Mouse (Mus musculus): ENCODE measurements at regions not wholly inside any gene's neighbourhood (a gene's known extent, or its start where the extent isn't known, plus 50 kb on each side); places are given as distances from the start of the nearest gene placed in this dataset.
A peak's percentile ranks its signal among the peaks of the same experiment; 100 is the strongest.
"Not testable (repeated sequence)": the region's sequence is repeated elsewhere in the genome, so short reads cannot be mapped to it uniquely, and the experiment has no call there.

DNA sequence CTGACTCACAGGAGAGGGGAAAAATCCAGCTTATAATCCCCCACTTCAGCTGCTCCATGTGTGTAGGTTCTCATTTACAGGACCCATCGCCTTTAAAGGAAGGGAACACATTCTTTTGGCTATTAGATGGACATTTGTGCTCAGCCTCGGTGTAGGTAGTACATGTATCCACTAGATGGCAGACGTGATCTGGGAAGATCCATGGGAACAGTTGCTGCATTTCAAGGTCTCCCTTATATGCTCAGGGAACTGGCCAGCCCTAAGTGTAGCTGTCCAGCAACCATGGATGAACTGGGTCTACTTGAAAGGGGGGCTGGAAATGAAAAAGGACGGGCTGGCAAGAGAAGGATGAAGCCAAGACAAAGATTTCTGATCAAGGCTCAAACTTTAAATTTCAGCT, 124.0 kb downstream of the Akain1 start:
- DNase-seq: peak; percentile 30

DNA sequence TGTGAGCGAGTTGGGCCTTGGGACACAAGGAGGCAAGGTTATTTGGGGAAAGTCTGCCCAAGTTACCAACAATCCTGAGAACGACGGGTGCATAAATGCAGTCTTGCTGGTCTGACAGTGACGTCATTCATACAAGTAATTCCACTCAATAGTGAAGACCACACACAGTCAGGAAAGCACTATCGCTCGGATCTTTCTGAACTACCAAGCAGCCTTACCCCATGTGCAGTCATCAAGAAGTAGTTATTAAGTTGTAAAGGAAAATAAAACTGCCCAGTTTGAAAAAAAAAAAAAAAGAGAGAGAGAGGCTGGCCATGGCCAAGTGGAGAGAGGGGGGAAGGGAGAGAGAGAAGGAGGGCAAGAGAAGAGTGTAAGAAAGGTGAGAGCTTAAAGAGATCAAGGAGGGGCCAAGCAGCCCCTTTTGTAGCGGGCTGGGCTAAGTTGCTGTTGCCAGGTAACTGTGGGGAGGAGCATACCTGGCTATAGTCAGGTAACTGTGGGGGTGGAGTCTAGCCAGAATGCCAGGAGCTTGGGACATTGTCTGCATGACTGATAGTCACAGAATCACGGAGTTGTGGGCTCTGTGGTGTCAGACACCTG, 132.0 kb downstream of the Akain1 start:
- DNase-seq: not testable (repeated sequence)

GRCm38 (mm10) chr17:69590553-69590952, 151.4 kb downstream of the Akain1 start:
- no peak for DNase-seq

GRCm38 (mm10) chr17:69597773-69598295, 158.7 kb downstream of the Akain1 start:
- no peak for DNase-seq

DNA sequence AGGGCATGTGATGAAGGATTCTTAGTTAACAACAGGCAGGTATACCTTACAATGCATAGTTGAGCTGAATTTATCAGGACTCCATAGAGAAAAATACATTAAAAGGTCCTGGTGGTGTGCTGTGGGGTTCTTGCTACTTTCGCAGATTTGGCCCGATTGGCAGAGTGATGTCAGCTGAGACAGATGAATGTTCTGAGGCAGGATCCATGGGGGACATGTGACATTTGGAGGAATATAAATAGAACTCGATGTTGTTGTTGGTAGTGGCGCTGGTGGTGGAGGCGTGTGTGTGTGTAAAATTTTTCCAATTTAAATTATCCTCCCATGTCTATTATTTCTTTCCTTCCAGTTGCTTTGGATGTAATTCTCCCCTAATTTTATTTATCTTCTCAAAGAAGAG, 159.3 kb downstream of the Akain1 start:
- DNase-seq: no peak

GRCm38 (mm10) chr17:69603596-69603995, 164.5 kb downstream of the Akain1 start:
- no peak for DNase-seq

DNA sequence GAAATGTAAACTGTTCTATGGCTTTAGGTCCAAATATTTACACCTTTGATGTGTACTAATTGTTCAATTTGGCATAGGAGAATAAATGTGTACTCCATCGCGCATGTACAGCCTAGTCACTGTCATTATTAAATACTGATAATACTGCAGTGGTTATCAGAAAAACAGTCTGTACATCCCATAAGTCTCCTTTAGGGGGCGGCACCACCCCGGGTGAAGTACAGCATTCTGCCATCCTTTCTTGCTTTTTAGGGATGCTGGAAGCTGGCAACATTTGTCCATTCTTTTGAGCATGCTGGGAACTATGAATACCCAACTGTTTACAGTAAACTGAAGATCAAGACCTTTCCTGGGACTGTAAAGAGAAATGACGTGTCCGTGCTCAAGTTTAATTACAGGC, 165.6 kb downstream of the Akain1 start:
- no peak for DNase-seq

DNA sequence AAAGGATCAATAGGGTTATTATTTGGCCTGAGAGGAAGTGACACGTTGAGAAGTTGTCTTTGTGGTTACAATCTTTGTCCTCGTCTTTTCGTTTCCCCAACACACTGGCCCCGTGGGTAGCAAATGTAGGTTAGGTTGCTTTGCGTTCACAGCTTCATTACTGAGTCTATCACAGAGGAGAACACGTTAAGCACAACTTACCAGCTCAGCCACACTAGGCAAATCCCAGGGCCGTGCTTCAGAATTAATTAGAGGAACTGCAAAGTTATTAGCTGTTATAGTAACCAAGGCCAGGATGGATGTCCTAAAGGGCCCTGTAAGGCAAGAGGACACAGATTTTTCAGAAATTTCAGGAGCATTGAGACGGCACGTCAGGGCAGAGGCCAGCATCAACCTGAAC, 166.3 kb downstream of the Akain1 start:
- no peak for DNase-seq

GRCm38 (mm10) chr17:69631411-69631810, 192.3 kb downstream of the Akain1 start:
- DNase-seq: no peak

GRCm38 (mm10) chr17:69650496-69650895, 211.4 kb downstream of the Akain1 start:
- DNase-seq: not testable (repeated sequence)

DNA sequence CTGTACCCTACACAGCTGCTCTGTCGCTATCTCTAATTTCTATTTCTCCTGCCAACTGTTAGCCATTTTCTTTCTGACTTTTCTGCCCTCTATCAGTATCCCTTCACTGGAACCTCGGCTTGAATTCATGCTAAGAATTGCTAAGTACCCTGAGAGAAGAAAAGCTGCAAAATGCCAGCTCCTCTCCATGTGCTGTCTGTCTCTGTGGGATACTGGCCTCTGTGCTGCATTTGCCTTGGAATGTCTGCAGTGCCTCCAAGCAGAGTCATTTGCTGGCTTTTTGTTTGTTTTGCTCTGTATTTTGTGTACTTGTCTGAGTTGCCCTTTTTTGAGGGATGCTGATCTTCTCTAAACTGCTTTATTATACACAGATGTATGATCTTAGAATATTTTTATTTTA, 215.5 kb downstream of the Akain1 start:
- no peak for DNase-seq

- DNase-seq: no peak
Measured at GRCm38 (mm10) chr17:69672530-69672929, 233.4 kb downstream of the Akain1 start.

GRCm38 (mm10) chr17:69683091-69683490, 244.0 kb downstream of the Akain1 start:
- no peak for DNase-seq

DNA sequence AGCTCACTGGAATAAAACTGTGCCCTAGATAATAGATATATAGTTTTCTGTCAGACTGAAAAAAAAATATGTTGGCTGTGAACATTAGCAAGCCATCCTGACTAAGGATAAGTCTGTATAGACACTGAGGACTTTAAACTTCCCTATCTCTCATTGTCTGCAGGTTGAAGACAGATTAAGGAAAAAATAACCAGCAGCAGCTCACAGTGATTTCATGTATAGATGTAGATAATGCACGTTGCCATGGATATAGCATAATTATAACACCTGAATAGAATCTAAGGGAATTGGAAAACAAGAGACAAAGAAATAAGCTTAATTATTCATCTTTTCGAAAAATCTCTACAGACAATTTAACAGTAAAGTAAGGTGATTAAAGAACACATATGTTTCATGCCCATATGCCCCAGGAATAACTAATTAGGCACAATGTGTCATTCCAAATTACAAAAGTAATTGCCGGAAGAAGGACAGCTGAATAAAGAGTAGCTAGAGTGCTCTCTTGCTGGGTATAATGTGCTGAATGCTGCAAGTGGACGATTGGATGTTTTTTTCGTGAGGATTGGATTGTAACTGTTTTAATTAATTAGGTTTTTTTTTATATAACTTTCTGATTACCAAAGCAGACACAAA, 246.6 kb downstream of the Akain1 start:
- no peak for DNase-seq

DNA sequence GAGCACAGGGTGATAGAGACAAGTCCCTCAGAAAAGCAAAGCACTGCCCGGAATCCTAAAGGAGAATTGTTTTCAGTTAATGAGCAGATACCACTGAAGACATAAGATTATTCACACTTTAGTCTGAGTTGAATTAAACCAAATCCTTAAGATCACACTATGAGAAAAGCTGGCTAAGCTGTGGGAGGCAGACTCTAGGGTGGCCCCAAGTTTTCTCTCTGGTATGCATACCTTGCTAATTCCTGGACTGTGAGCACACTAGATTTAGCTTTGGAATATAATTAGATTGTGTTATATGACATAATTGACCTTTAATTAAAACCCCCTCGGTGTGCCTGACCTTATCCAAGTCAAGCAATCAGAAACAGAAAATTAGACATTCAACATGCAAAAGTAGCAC, 247.3 kb downstream of the Akain1 start:
- no peak for DNase-seq

DNA sequence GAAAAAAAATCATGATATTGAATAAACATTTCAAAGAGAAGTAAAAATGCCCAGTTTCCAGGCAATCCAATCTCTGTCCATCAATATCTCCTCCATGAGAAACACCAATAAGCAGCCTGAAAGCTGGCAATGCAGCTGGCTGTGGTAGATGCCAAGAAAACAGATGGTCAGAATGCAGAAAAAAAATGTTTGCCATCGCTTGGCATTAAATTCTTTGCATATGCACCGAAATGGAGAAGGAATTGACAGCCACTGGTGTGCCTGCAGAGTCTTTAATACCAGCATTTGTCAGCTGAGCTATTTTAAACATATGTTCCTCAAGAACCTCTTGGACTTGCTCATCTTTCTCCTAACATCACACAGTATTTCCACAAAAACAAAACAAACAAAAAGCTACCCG, 256.2 kb downstream of the Akain1 start:
- no peak for DNase-seq

DNA sequence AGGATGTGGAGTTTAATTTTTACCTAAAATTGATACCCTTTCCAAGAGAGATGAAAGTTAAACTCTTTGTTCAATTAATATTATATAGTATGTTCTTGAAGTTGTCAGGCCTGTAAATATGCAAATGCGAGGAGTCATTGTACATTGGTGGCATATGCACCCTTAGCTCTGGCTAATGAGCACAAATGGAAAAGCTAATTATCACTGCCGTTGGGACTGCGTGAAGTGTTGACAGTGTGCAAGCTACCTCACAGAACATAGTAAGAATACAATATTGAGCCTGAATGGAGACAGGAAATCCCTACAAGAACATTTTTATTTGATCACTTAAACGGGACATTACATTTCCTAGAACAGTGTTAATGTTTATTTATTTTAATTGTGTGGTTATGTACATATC, 241.5 kb upstream of the Dlgap1 start:
- DNase-seq: no peak

DNA sequence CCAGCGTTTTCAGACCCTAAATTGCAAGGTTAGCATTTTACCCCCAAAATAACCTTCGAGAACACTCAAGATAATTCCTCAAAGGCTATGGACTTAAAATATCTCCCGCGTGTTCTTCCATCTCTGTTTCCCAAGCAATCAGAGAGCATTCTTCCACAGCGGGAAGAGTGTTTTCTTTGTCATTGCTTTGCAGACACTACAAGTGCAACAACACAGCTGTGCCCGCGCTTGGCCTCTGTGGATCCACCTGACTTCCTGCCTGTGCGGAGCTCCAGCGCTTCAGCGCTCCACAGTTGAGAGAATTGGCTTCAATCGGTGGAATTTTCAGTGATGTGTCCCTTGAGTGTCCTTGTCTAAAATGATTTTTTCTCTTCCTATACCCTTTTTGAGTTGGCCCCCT, 235.9 kb upstream of the Dlgap1 start:
- no peak for DNase-seq

- DNase-seq: no peak
Measured at GRCm38 (mm10) chr17:69736379-69737096, 232.3 kb upstream of the Dlgap1 start.

DNA sequence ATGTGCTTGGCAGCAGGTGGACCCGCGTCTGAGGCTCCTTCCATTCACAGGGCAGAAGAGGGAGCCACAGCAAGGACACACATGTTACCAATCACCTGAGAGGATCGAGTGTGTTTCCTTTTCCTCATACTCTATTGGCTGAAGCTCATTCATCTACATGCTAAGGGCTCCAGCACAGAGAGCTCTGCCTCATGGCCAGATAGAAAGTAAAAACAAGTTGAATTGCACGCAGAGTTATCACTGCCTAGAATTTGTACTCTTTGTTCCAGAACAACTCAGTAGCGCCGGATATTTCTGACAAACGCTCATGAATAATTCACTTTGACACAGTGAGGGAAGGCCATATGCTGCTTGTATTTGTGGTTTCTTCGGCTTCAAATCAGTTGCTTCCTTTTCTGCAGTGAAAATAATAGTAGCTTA, 199.9 kb upstream of the Dlgap1 start:
- no peak for DNase-seq

DNA sequence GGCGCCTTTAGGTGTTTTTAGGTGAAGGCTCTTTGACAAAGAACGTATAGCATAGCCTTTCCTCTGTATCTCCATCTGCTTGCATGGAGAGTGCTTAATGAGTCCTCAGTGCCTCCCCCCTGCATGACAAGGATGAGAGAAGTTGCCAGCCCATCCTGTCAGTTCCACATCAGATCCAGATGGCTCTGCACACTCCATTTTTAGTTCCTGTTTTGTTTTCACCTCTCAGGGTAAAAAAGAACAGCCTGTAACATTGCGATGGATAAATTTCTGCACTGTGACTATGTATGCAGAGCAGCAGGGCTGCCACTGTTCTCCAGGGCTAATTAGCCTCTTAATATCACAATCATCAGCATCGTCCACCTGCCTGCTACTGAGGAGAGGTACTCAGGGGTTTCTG, 198.8 kb upstream of the Dlgap1 start:
- no peak for DNase-seq

- no peak for DNase-seq
Measured at GRCm38 (mm10) chr17:69781201-69781600, 187.7 kb upstream of the Dlgap1 start.

GRCm38 (mm10) chr17:69786985-69787384, 181.9 kb upstream of the Dlgap1 start:
- DNase-seq: no peak

DNA sequence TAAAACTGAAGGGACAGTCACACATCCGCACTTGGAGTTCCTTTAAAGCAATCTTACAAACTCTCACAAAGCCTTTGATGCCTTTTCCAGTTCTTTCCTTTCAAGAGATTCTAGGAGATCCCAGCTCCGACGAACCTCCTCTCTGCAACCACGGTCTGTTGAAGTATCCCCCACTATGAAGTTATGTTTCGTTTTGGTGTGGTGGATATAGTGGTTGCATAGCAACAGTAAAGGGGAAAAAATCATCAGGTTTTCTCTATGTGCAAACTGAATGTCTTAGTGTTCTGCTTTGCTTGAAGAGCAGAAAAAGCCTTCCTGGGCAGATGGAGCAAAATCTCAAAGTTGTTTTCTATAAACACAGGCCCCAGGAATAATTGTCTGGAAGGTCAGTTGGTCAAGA, 147.4 kb upstream of the Dlgap1 start:
- no peak for DNase-seq
